Mouse (Mus musculus) adrenal gland (tissue): ENCODE measurements around the gene Fyttd1.
"Not testable (repeated sequence)": the region's sequence is repeated elsewhere in the genome, so short reads cannot be mapped to it uniquely, and the experiment has no call there.

Source experiments
- intact Hi-C: fragments of 180-260 bp; cut with DNase I; formaldehyde crosslinking; loops from one replicate; pipeline ENCODE4 v1.15.1; 2025

Fyttd1 gene

GRCm38 (mm10) chr16:32939716-32940115, 62.4 kb downstream of the Fyttd1 start:
- intact Hi-C loops = not testable (repeated sequence)

GRCm38 (mm10) chr16:32941226-32941625, 63.9 kb downstream of the Fyttd1 start:
- intact Hi-C loops = not testable (repeated sequence)

- intact Hi-C loops = no loop called here
Measured at GRCm38 (mm10) chr16:32942694-32943093, 65.4 kb downstream of the Fyttd1 start.

- intact Hi-C loops = no loop called here
Measured at GRCm38 (mm10) chr16:32945379-32945778, 68.1 kb downstream of the Fyttd1 start.

GRCm38 (mm10) chr16:32948016-32948415, 70.7 kb downstream of the Fyttd1 start:
- intact Hi-C loops = no loop called here

GRCm38 (mm10) chr16:32948656-32949055, 71.4 kb downstream of the Fyttd1 start:
- intact Hi-C loops = no loop called here

- intact Hi-C loops = no loop called here
Measured at GRCm38 (mm10) chr16:32949281-32949680, 72.0 kb downstream of the Fyttd1 start.

- intact Hi-C loops = loop anchor here (10.0 kb wide), 1 partner anchor 46 kb away; no protein-coding TSS in a partner anchor
Measured at GRCm38 (mm10) chr16:32951074-32951473, 73.8 kb downstream of the Fyttd1 start.

- intact Hi-C loops = loop anchor here (10.0 kb wide), 1 partner anchor 49 kb away; no protein-coding TSS in a partner anchor
Measured at GRCm38 (mm10) chr16:32953806-32954205, 76.5 kb downstream of the Fyttd1 start.

- intact Hi-C loops = loop anchor here (10.0 kb wide), 1 partner anchor 50 kb away; no protein-coding TSS in a partner anchor
Measured at GRCm38 (mm10) chr16:32954304-32954703, 77.0 kb downstream of the Fyttd1 start.

GRCm38 (mm10) chr16:32956889-32957288, 79.6 kb downstream of the Fyttd1 start:
- intact Hi-C loops = loop anchor here (10.0 kb wide), 1 partner anchor 52 kb away; no protein-coding TSS in a partner anchor
